Mouse (Mus musculus) cerebellum, postnatal 14 days (tissue): ENCODE results near the gene Kif1b.

Source experiments
- DNase-seq, 2 experiments: peaks; one replicate each; pipeline ENCODE4 v3.0.0; 2021; ENCODE audit warnings: mixed read lengths in 2 of 2

Kif1b gene

GRCm38 (mm10) chr4:149307596-149308490, at the start of gene Kif1b:
Kif1b (minus strand) TSS chr4:149307693.
- peak; percentile 100 for DNase-seq

GRCm38 (mm10) chr4:149354671-149355070, 47.2 kb upstream of the Kif1b start:
- DNase-seq = no peak

- no peak for DNase-seq
Observed at GRCm38 (mm10) chr4:149351596-149352150, 44.2 kb upstream of the Kif1b start.

- DNase-seq = no peak
Observed at GRCm38 (mm10) chr4:149348963-149349362, 41.5 kb upstream of the Kif1b start.

- DNase-seq = no peak
Observed at GRCm38 (mm10) chr4:149345873-149346272, 38.4 kb upstream of the Kif1b start.

- DNase-seq = no peak
Observed at GRCm38 (mm10) chr4:149344311-149344710, 36.8 kb upstream of the Kif1b start.

GRCm38 (mm10) chr4:149340680-149341079, 33.2 kb upstream of the Kif1b start:
- no peak for DNase-seq

- DNase-seq = no peak
Observed at GRCm38 (mm10) chr4:149339426-149340214, 32.1 kb upstream of the Kif1b start.

- DNase-seq = no peak
Observed at GRCm38 (mm10) chr4:149338137-149338536, 30.6 kb upstream of the Kif1b start.

- peak; percentile 36 to 50 for DNase-seq
Observed at GRCm38 (mm10) chr4:149337353-149337752, 29.9 kb upstream of the Kif1b start.

- no peak for DNase-seq
Observed at GRCm38 (mm10) chr4:149336302-149336701, 28.8 kb upstream of the Kif1b start.

- DNase-seq = peak; percentile 82 to 88
Observed at GRCm38 (mm10) chr4:149334881-149335280, 27.4 kb upstream of the Kif1b start.

- no peak for DNase-seq
Observed at GRCm38 (mm10) chr4:149332726-149333125, 25.2 kb upstream of the Kif1b start.

- no peak for DNase-seq
Observed at GRCm38 (mm10) chr4:149330495-149330894, 23.0 kb upstream of the Kif1b start.

GRCm38 (mm10) chr4:149328735-149329134, 21.2 kb upstream of the Kif1b start:
- no peak for DNase-seq

GRCm38 (mm10) chr4:149327281-149327680, 19.8 kb upstream of the Kif1b start:
- no peak for DNase-seq

GRCm38 (mm10) chr4:149325411-149326162, 18.1 kb upstream of the Kif1b start:
- peak in 1 of 2 experiments; percentile 49 for DNase-seq

- no peak for DNase-seq
Observed at GRCm38 (mm10) chr4:149323730-149324129, 16.2 kb upstream of the Kif1b start.

GRCm38 (mm10) chr4:149322718-149323117, 15.2 kb upstream of the Kif1b start:
- no peak for DNase-seq

GRCm38 (mm10) chr4:149322286-149322685, 14.8 kb upstream of the Kif1b start:
- DNase-seq = no peak

- DNase-seq = no peak
Observed at GRCm38 (mm10) chr4:149319088-149319487, 11.6 kb upstream of the Kif1b start.

GRCm38 (mm10) chr4:149317387-149317786, 9.9 kb upstream of the Kif1b start:
- DNase-seq = peak; percentile 89
